ENCODE assay signal across 14 mouse cellular contexts in the genomic region with DNA sequence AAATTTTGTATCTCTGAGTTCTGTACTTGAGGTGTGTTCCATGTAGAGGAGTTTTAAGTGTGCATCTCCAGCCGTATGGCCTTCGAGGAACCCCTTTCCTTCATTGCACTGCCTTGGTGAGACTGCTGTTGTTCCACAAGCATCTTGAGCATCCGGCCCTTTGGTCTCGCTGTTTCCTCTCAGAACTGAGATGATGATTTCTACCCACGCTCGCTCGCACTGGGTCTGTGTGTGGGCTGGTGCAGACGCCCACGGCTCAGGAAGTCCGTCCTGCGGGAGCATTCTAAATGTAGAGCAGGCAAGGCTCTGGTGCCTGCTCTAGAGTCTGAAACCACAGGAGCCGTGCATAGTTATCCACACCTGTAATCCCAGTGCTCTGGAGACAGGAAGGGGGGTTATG.
DNase-seq lines count a peak whose midpoint lies in the region; ATAC-seq and TF ChIP-seq lines count a peak whose summit lies in the region.
"Had no signal": no experiment of that assay in that cellular context is flagged by ENCODE, and none has a peak within 500 bp of the region (broad histone marks: within the 10 kb centered on the region; RNA-seq: fewer than 3 reads in every experiment).

No protein-coding gene starts in this region.

- no peak for ATAC-seq in heart, postnatal 0 days (ENCODE audit: insufficient read depth, low read depth)
- ATAC-seq in liver, embryonic 12.5 days = no peak
- ATAC-seq: intestine, postnatal 0 days had no signal

- H3K4me2 ChIP-seq in heart, postnatal 0 days (ENCODE audit: low read depth, low read length) = no peak overlapping the region
- H3K4me2 ChIP-seq in liver, embryonic 12.5 days = no peak overlapping the region
- H3K4me2 ChIP-seq: embryonic facial prominence, embryonic 13.5 days; heart, embryonic 15.5 days had no signal

- intact Hi-C loops in heart, postnatal 14 days (cut with DNase I) = no loop called here

- H3K36me3 ChIP-seq in heart, postnatal 0 days (replicated peaks; ENCODE audit: control insufficient read depth, insufficient read depth, low read length) = peaks cover 14% of the 10 kb centered on the region; the same call in 1 of the 2 replicates
- peaks cover 25% of the 10 kb centered on the region for H3K36me3 ChIP-seq in liver, embryonic 12.5 days

- H3K4me3 ChIP-seq in heart, postnatal 0 days (ENCODE audit: low read depth, low read length) = no peak overlapping the region
- H3K4me3 ChIP-seq in liver, embryonic 12.5 days = no peak overlapping the region
- H3K4me3 ChIP-seq: embryonic facial prominence, embryonic 13.5 days; heart, embryonic 15.5 days had no signal

- no peaks in the 10 kb centered on the region for H3K4me1 ChIP-seq in heart, postnatal 0 days (ENCODE audit: control insufficient read depth, insufficient read depth)
- H3K4me1 ChIP-seq in liver, embryonic 12.5 days = 0 out of 2 replicates have a peak, but pooled peaks cover 8% of the 10 kb centered on the region

- WGBS in heart, postnatal 0 days = 62% methylated on average over 12 of the region's 12 CpGs
- WGBS in liver, embryonic 12.5 days (ENCODE audit: insufficient replicate concordance) = 66% methylated on average over 12 of the region's 12 CpGs

- DNase-seq in heart, postnatal 0 days (ENCODE audit: low spot score) = no peak
- no peak for DNase-seq in heart, postnatal 14 days
- DNase-seq in spleen, postnatal 36 days (ENCODE audit: low spot score in 2 of 2) = peak; percentile 26 to 32
- no peak for DNase-seq in spleen, adult 12 weeks (ENCODE audit: low spot score)
- DNase-seq in right cerebral cortex, postnatal 10 days (ENCODE audit: low spot score in 2 of 2) = peak; percentile 67 to 71
- no peak for DNase-seq in gastrocnemius, adult 18-20 months (ENCODE audit: low spot score)
- DNase-seq in Muller cell, postnatal 12 days (ENCODE audit: inconsistent ontology term) = no peak
- DNase-seq: cerebellum, adult 2 months; liver; lung, postnatal 36 days had no signal

- no peak overlapping the region for H3K9ac ChIP-seq in heart, postnatal 0 days (replicated peaks; ENCODE audit: low read depth, low read length)
- no peak overlapping the region for H3K9ac ChIP-seq in liver, embryonic 12.5 days
- H3K9ac ChIP-seq: embryonic facial prominence, embryonic 13.5 days; heart, embryonic 15.5 days had no signal

- H3K9me3 ChIP-seq in heart, postnatal 0 days (replicated peaks; ENCODE audit: control insufficient read depth, low read length) = no peaks in the 10 kb centered on the region
- no peaks in the 10 kb centered on the region for H3K9me3 ChIP-seq in liver, embryonic 12.5 days (replicated peaks)
- H3K9me3 ChIP-seq: embryonic facial prominence, embryonic 13.5 days; heart, embryonic 15.5 days had no signal

- peak overlapping the region; percentile 40; the same call in 1 of the 2 replicates for H3K27ac ChIP-seq in heart, postnatal 0 days (ENCODE audit: low read depth)
- H3K27ac ChIP-seq in liver, embryonic 12.5 days = no peak overlapping the region
- H3K27ac ChIP-seq: heart, embryonic 15.5 days had no signal

- no peak for TF ChIP-seq CTCF in heart, postnatal 0 days (IDR thresholded peaks at IDR 0.05; ENCODE audit: low read depth)

- no peak for TF ChIP-seq EP300 in heart, postnatal 0 days (IDR thresholded peaks at IDR 0.05; ENCODE audit: low read depth)

- no peaks in the 10 kb centered on the region for H3K27me3 ChIP-seq in heart, postnatal 0 days (ENCODE audit: control insufficient read depth, insufficient read depth, low read length)
- no peaks in the 10 kb centered on the region for H3K27me3 ChIP-seq in liver, embryonic 12.5 days (replicated peaks)
- H3K27me3 ChIP-seq: embryonic facial prominence, embryonic 13.5 days; heart, embryonic 15.5 days had no signal

Comparison
In these comparisons a context has a peak if more than half of its experiments do, and no peak if none do; other contexts are left out.
1. DNase-seq: peak in spleen, postnatal 36 days (2 of 2) and right cerebral cortex, postnatal 10 days (2 of 2); none in heart, postnatal 0 days (single experiment), heart, postnatal 14 days (0 of 2), spleen, adult 12 weeks (single experiment), gastrocnemius, adult 18-20 months (single experiment) and Muller cell, postnatal 12 days (single experiment).